Mouse (Mus musculus) thymus, adult 2 months (tissue): ENCODE measurements around the gene Luzp1.

ENCODE experiments used
- CTCF ChIP-seq: fragments of 200-500 bp; IDR thresholded peaks from 2 replicates; pipeline ENCODE4 v1.5.1; 2012; ENCODE audit warnings: mild to moderate bottlenecking, control low read depth, low read length, moderate library complexity, borderline replicate concordance; ENCODE audit not compliant: control insufficient read depth, poor library complexity, insufficient read depth; ENCODE audit errors: extremely low read depth
- POLR2A ChIP-seq: fragments of 200-500 bp; IDR thresholded peaks from 2 replicates; pipeline ENCODE4 v1.6.1; 2012; ENCODE audit warnings: mild to moderate bottlenecking, low read length, control low read depth, moderate library complexity; ENCODE audit not compliant: control insufficient read depth, poor library complexity, insufficient read depth; ENCODE audit errors: extremely low read depth

DNA sequence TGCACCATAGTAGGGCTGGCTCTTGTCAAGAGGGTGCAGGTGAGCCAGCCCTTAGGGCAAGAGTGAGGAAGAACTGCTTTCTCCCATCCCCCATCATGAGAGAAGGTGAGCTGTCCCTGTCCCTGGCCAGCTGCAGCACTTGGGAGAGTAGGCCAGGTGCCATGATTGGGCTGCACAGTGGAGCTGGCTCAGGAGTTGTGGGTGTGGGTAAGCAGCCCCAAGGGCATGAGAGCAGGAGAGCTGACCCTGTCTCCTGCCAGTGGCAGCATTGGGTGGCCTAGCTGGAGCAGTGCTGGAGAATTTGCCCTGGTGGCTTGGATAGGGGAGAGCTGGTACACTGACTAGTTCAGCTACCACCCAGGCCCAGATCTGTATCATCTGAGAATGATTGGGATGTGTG, 43.3 kb downstream of the Luzp1 start:
- TF ChIP-seq CTCF (no peak), POLR2A (no peak)
